Comparison of ENCODE assay signal across 7 mouse cellular contexts in genomic region chr6:83138056-83138455, GRCm38 (mm10). TPM values are rescaled to one million over a fixed set of nuclear protein-coding genes. Genes with fewer than 3 reads are reported as not detected.
DNase-seq lines count a peak whose midpoint lies in the region; ATAC-seq and TF ChIP-seq lines count a peak whose summit lies in the region.

No protein-coding gene starts in this region.

- no peak for TF ChIP-seq CTCF in E14TG2a.4 (conservative IDR thresholded peaks at IDR 0.05; ENCODE audit: low read length)

- peaks cover 5% of the 10 kb centered on the region; the same call in 1 of the 2 replicates for H3K9me3 ChIP-seq in E14TG2a.4 (ENCODE audit: low read length)
- no peaks in the 10 kb centered on the region for H3K9me3 ChIP-seq in forebrain, embryonic 14.5 days (replicated peaks; ENCODE audit: control insufficient read depth, low read length)
- H3K9me3 ChIP-seq in kidney, embryonic 16.5 days (ENCODE audit: low read length), result no peaks in the 10 kb centered on the region
- no peaks in the 10 kb centered on the region for H3K9me3 ChIP-seq in midbrain, embryonic 15.5 days

- H3K27me3 ChIP-seq in E14TG2a.4 (ENCODE audit: insufficient read depth, low read length), result peaks cover 86% of the 10 kb centered on the region
- peaks cover 12% of the 10 kb centered on the region; the same call in 1 of the 2 replicates for H3K27me3 ChIP-seq in forebrain, embryonic 14.5 days (replicated peaks; ENCODE audit: control insufficient read depth, insufficient read depth, low read length)
- H3K27me3 ChIP-seq in kidney, embryonic 16.5 days (ENCODE audit: insufficient read depth, low read length), result no peaks in the 10 kb centered on the region
- H3K27me3 ChIP-seq in midbrain, embryonic 15.5 days (replicated peaks), result peaks cover 9% of the 10 kb centered on the region; the same call in 1 of the 2 replicates

- ATAC-seq in forebrain, embryonic 14.5 days, result peak; percentile 27; the same call in 1 of the 2 replicates
- ATAC-seq in kidney, embryonic 16.5 days (ENCODE audit: low FRiP score, low TSS enrichment), result peak; percentile 23
- no peak; the same call in 1 of the 2 replicates for ATAC-seq in midbrain, embryonic 15.5 days (replicated peaks)

- H3K4me3 ChIP-seq in E14TG2a.4 (replicated peaks; ENCODE audit: low read length), result peak overlapping the region; percentile 69
- H3K4me3 ChIP-seq in forebrain, embryonic 14.5 days (ENCODE audit: low read depth, low read length), result peak overlapping the region; percentile 33
- H3K4me3 ChIP-seq in kidney, embryonic 16.5 days (ENCODE audit: low read length), result peak overlapping the region; percentile 62
- H3K4me3 ChIP-seq in midbrain, embryonic 15.5 days, result peak overlapping the region; percentile 31

- DNase-seq in 416B (ENCODE audit: low read depth), result peak; percentile 70
- no peak for DNase-seq in forebrain, embryonic 14.5 days (ENCODE audit: low spot score)
- DNase-seq in frontal cortex, postnatal 25 days (ENCODE audit: low spot score in 2 of 2), result no peak
- DNase-seq in adrenal gland, adult 8-10 months, result no peak

- peak overlapping the region; percentile 80; the same call in 1 of the 2 replicates for H3K27ac ChIP-seq in forebrain, embryonic 14.5 days (ENCODE audit: low read depth, low read length)
- H3K27ac ChIP-seq in kidney, embryonic 16.5 days (ENCODE audit: low read length), result peak overlapping the region; percentile 100
- peak overlapping the region; percentile 76 for H3K27ac ChIP-seq in midbrain, embryonic 15.5 days

- under 1% methylated on average over 11 of the region's 11 CpGs for WGBS in forebrain, embryonic 14.5 days
- 0% methylated on average over 11 of the region's 11 CpGs for WGBS in kidney, embryonic 16.5 days
- 1% methylated on average over 11 of the region's 11 CpGs for WGBS in midbrain, embryonic 15.5 days

- H3K4me1 ChIP-seq in E14TG2a.4 (replicated peaks; ENCODE audit: low read depth, low read length), result peaks cover 50% of the 10 kb centered on the region
- peaks cover 19% of the 10 kb centered on the region for H3K4me1 ChIP-seq in forebrain, embryonic 14.5 days (ENCODE audit: control insufficient read depth, insufficient read depth, low read length)
- peaks cover 48% of the 10 kb centered on the region for H3K4me1 ChIP-seq in kidney, embryonic 16.5 days (ENCODE audit: insufficient read depth, low read length)
- H3K4me1 ChIP-seq in midbrain, embryonic 15.5 days, result peaks cover 38% of the 10 kb centered on the region

- H3K36me3 ChIP-seq in E14TG2a.4 (ENCODE audit: insufficient read depth, low read length), result no peaks in the 10 kb centered on the region
- no peaks in the 10 kb centered on the region for H3K36me3 ChIP-seq in forebrain, embryonic 14.5 days (ENCODE audit: control insufficient read depth, insufficient read depth, low read length)
- no peaks in the 10 kb centered on the region for H3K36me3 ChIP-seq in kidney, embryonic 16.5 days (ENCODE audit: insufficient read depth, low read length)
- no peaks in the 10 kb centered on the region for H3K36me3 ChIP-seq in midbrain, embryonic 15.5 days (replicated peaks)

- H3K4me2 ChIP-seq in forebrain, embryonic 14.5 days (ENCODE audit: low read length), result peak overlapping the region; percentile 67
- H3K4me2 ChIP-seq in kidney, embryonic 16.5 days (replicated peaks; ENCODE audit: low read depth, low read length), result peak overlapping the region; percentile 69
- peak overlapping the region; percentile 49 for H3K4me2 ChIP-seq in midbrain, embryonic 15.5 days

- peak overlapping the region; percentile 67; the same call in 1 of the 2 replicates for H3K9ac ChIP-seq in forebrain, embryonic 14.5 days (ENCODE audit: low read length)
- peak overlapping the region; percentile 97 for H3K9ac ChIP-seq in kidney, embryonic 16.5 days (replicated peaks; ENCODE audit: low read length)
- no peak overlapping the region for H3K9ac ChIP-seq in midbrain, embryonic 15.5 days

RNA-seq across cellular contexts. Expression of gene Rtkn, which starts 2.8 kb away (rescaled TPM):
- 4.7 and 4.8 TPM in 2 replicates for polyA plus RNA-seq in forebrain, embryonic 14.5 days (2014; fragmentation: Nextera tagmentation; extraction: Ambion mirVana)
- 43.0 and 43.9 TPM in 2 replicates for polyA plus RNA-seq in kidney, embryonic 16.5 days (2015; fragmentation: Nextera tagmentation; extraction: Ambion mirVana)
- 10.9 and 15.3 TPM in 2 replicates for polyA plus RNA-seq in midbrain, embryonic 15.5 days (2015; fragmentation: Nextera tagmentation; extraction: Ambion mirVana)
- 10 to 100 TPM; 16.4 to 34.0 (median 19.9) TPM for total RNA-seq in adrenal gland, adult 8-10 months (2022)

RNA-seq across cellular contexts. Expression of gene Ino80b, which starts 12.8 kb away (rescaled TPM):
- 15.6 and 17.5 TPM in 2 replicates for polyA plus RNA-seq in forebrain, embryonic 14.5 days (2014; fragmentation: Nextera tagmentation; extraction: Ambion mirVana)
- 14.2 TPM in 2 replicates for polyA plus RNA-seq in kidney, embryonic 16.5 days (2015; fragmentation: Nextera tagmentation; extraction: Ambion mirVana)
- 13.6 and 15.1 TPM in 2 replicates for polyA plus RNA-seq in midbrain, embryonic 15.5 days (2015; fragmentation: Nextera tagmentation; extraction: Ambion mirVana)
- 10 to 100 TPM; 24.9 to 32.3 (median 28.0) TPM for total RNA-seq in adrenal gland, adult 8-10 months (2022)

RNA-seq across cellular contexts. Expression of gene Wbp1, which starts 16.7 kb away (rescaled TPM):
- 197 and 214 TPM in 2 replicates for polyA plus RNA-seq in forebrain, embryonic 14.5 days (2014; fragmentation: Nextera tagmentation; extraction: Ambion mirVana)
- polyA plus RNA-seq in kidney, embryonic 16.5 days (2015; fragmentation: Nextera tagmentation; extraction: Ambion mirVana), result 159 and 160 TPM in 2 replicates
- polyA plus RNA-seq in midbrain, embryonic 15.5 days (2015; fragmentation: Nextera tagmentation; extraction: Ambion mirVana), result 176 and 196 TPM in 2 replicates
- 100 to 1,000 TPM; 100 to 106 (median 105) TPM for total RNA-seq in adrenal gland, adult 8-10 months (2022)

RNA-seq across cellular contexts. Expression of gene Wdr54, which starts 18.1 kb away (rescaled TPM):
- polyA plus RNA-seq in forebrain, embryonic 14.5 days (2014; fragmentation: Nextera tagmentation; extraction: Ambion mirVana), result 20.6 and 23.9 TPM in 2 replicates
- 7.7 and 8.0 TPM in 2 replicates for polyA plus RNA-seq in kidney, embryonic 16.5 days (2015; fragmentation: Nextera tagmentation; extraction: Ambion mirVana)
- polyA plus RNA-seq in midbrain, embryonic 15.5 days (2015; fragmentation: Nextera tagmentation; extraction: Ambion mirVana), result 20.8 and 21.6 TPM in 2 replicates
- total RNA-seq in adrenal gland, adult 8-10 months (2022), result 1 to 10 TPM; 3.2 to 6.3 (median 5.3) TPM

RNA-seq across cellular contexts. Expression of gene 1700003E16Rik, which starts 18.1 kb away (rescaled TPM):
- polyA plus RNA-seq in forebrain, embryonic 14.5 days (2014; fragmentation: Nextera tagmentation; extraction: Ambion mirVana), result 5.8 and 7.5 TPM in 2 replicates
- 2.6 and 2.8 TPM in 2 replicates for polyA plus RNA-seq in kidney, embryonic 16.5 days (2015; fragmentation: Nextera tagmentation; extraction: Ambion mirVana)
- polyA plus RNA-seq in midbrain, embryonic 15.5 days (2015; fragmentation: Nextera tagmentation; extraction: Ambion mirVana), result 9.5 and 12.0 TPM in 2 replicates
- total RNA-seq in adrenal gland, adult 8-10 months (2022), result 1 to 10 TPM; 1.2 to 2.6 (median 1.9) TPM
